Mouse (Mus musculus) erythroblast, embryonic 14.5 days (primary cell): ENCODE data around the gene Ddx19a.

ENCODE experiments used
- GATA1 ChIP-seq: IDR thresholded peaks from 2 replicates; pipeline ENCODE4 v1.6.1; 2012; ENCODE audit warnings: low read length, inconsistent platforms, mixed read lengths
- TAL1 ChIP-seq: IDR thresholded peaks from 3 replicates; pipeline ENCODE4 v1.6.1; 2012; ENCODE audit warnings: low read length, inconsistent platforms, mixed read lengths

DNA sequence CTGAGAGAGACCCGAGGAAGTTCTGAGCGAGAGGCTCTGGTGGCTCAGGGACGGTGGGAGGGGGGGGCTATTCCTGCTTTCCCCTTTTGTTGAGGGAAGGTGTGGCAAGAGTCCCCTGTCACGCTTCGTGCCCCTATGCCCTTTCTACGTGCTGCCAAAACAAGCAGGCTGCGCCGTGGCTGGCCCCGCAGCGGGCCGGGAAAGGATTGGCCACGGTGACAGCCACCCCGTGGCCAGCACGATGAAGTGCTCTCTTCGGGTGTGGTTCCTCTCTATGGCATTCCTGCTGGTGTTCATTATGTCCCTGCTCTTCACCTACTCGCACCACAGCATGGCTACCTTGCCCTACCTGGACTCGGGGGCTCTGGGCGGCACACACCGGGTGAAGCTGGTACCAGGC, 40.1 kb downstream of the Ddx19a start:
- TF ChIP-seq TAL1 (no peak), GATA1 (no peak)
